Mouse (Mus musculus) lung, adult 2 months (tissue): ENCODE measurements at regions not wholly inside any gene's neighbourhood (a gene's known extent, or its start where the extent isn't known, plus 50 kb on each side); places are given as distances from the start of the nearest gene placed in this dataset.

Experiments used
- CTCF ChIP-seq: fragments of 200-500 bp; IDR thresholded peaks from 2 replicates; pipeline ENCODE4 v1.5.1; 2011; ENCODE audit warnings: mild to moderate bottlenecking, low read length, control low read depth; ENCODE audit not compliant: insufficient read depth
- POLR2A ChIP-seq: fragments of 200-500 bp; IDR thresholded peaks from 2 replicates; pipeline ENCODE4 v1.6.1; 2011; ENCODE audit warnings: low read depth, mild to moderate bottlenecking, control low read depth, low read length, borderline replicate concordance; ENCODE audit errors: extremely low read depth

- TF ChIP-seq CTCF (0 out of 2 replicates have a peak, but pooled peaks have one; percentile 11), POLR2A (no peak)
Measured at GRCm38 (mm10) chr16:50118150-50118549, 314.0 kb downstream of the Bbx start.
